Mouse (Mus musculus) CD4-positive helper T cell, adult 2 months (primary cell): Measurements from ENCODE around the gene Pnkd.
"Not testable (repeated sequence)": the region's sequence is repeated elsewhere in the genome, so short reads cannot be mapped to it uniquely, and the experiment has no call there.

Experiments
- DNase-seq: peaks from one replicate; pipeline ENCODE4 v3.0.0-alpha.2; 2012; ENCODE audit warnings: low read depth, missing footprints, low spot score

The Pnkd gene

GRCm38 (mm10) chr1:74387386-74387988 is 102.8 kb downstream of the Pnkd start:
- DNase-seq: no peak

GRCm38 (mm10) chr1:74388398-74388920 is 103.7 kb downstream of the Pnkd start:
- DNase-seq: no peak

DNA sequence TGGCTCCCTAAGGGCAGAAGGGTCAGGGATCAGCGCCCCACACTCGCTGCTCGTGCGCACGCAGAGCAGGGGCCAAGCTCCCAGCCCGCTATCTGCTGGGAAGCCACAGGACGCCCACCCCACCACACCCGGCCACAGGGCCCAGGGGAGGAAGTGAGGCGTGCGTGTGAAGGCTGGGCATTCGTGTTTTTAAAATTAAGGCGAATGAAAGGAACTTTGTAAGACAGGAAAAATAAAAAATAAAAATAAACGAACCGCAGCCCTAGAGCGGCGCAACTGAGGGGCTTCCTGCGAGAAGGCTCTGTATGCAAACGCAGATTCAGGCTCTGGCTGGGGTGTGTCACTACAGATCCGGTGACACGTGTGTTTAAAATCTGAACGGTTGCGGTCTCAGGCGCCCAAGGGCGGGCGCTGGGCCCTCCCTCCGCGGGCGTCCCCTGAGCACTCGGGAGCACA is 105.1 kb downstream of the Pnkd start:
- peak; percentile 80 for DNase-seq

GRCm38 (mm10) chr1:74390287-74390906 is 105.7 kb downstream of the Pnkd start:
- DNase-seq: peak; percentile 85

DNA sequence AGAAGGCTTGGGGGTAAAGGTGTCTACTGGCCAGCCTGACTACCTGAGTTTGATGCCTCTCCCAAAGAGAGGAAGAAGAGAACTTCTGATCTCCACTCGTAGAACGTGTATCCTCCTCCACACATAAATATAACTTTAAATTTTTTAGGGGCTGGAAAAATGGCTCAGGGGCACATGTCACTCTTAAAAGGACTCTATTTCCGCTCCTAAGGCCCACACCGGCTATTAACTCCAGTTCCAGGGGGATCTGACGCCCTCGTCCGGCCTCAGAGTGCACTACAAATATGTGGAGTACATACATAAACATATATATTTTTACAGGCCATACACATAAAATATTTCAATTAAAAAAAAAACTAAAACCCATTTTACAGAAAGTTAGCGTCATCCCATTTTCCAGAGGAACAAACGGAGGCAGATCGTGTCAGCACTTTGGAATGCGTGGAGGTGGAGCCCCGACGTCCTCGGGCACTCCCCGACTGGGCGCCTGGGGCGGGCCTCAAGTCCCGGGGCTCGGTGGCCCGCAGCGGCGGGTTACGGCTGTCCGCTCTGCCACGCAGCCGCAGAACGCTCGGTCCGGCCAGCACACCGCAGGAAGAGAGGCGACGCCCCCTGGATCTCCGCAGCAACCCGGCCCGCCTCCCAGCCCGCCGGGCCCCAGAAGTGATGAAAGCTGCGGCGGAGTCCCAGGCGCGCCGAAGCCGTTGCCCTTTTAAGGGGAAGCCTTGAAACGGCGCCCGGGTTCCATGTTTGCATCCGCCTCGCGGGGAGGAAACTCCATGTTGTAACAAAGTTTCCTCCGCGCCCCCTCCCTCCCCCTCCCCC is 106.4 kb downstream of the Pnkd start, which contains the start of gene Ctdsp1:
Ctdsp1 (plus strand) TSS at position 586 of the 825 bp plus-strand sequence.
- DNase-seq: peak; percentile 94

GRCm38 (mm10) chr1:74391844-74392441 is 107.2 kb downstream of the Pnkd start:
- peak; percentile 74 for DNase-seq

DNA sequence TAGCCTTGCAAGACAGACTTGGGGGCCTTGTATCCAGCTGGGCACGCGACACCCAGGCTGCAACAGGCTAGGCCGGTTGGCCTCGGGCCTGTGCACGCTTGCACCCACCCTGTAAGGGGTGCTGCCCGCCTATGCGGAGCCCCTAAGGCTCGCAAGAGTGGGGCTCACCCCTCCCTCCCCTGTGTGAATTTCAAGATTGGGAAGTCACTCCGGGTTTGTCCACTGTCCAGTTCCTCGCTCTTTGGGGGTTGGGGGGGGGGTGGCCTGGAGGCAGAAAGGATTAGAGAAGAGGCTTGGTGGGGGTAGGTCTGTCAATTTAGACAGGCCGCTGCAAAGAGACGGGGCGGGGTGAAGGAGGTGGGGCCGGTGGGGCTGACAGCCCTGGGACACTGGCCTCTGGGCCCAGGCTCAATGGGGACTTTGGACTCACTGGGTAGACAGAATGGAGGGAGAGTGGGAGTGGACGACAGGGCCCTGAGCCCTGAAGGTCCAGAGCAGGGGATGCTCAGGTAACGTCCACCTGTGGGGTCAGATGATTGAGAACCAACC is 107.8 kb downstream of the Pnkd start:
- DNase-seq: no peak

DNA sequence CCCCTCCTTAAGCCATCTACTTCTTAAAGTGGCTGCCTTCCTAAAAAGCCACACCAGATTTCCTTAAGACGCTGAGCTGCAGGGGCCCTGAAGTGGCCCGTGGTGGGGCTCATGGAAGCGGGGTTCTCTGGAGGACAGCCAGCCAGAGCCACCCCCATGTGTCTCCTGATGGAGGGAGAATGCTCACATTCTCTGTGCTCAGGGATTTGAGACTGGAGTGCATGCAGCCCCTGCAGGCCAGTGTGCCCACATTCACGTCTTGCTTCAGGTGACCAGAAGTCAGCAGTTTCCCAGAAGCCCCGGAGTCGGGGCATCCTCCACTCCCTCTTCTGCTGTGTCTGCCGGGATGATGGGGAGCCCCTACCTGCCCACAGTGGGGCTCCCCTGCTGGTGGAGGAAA is 108.3 kb downstream of the Pnkd start:
- DNase-seq: no peak

GRCm38 (mm10) chr1:74393697-74394096 is 109.0 kb downstream of the Pnkd start:
- no peak for DNase-seq

DNA sequence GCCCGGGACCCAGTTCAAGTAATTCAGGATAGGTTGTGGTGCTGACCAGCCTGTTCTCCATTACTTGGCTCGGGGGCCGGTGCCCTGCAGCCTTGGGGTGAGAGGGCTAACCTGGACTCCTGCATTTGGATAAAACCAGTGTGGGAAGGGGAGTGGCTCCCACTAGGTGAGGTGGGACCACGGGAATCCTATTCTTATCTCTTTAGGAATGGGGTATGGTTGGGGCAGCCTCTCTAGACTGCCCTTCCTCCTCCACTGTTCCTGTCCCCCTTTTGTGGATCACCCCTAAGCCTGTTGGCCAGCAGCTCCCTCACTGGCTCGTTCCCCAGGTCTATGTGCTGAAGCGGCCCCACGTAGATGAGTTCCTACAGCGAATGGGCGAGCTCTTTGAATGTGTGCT is 109.6 kb downstream of the Pnkd start:
- no peak for DNase-seq

DNA sequence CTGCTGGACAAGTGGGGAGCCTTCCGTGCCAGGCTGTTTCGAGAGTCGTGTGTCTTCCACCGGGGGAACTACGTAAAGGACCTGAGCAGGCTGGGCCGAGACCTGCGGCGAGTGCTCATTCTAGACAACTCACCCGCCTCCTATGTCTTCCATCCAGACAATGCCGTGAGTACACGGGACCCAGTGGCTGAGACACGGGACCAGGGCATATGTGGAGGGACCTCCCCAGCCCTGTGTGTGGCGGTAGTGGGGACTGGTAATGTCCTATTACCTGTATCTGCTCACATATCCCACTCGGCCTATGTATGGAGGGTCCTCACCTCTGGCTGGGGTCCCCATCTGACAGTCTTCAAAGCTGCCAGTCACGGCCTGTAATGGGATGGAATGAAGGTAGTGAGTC is 110.1 kb downstream of the Pnkd start:
- DNase-seq: no peak

DNA sequence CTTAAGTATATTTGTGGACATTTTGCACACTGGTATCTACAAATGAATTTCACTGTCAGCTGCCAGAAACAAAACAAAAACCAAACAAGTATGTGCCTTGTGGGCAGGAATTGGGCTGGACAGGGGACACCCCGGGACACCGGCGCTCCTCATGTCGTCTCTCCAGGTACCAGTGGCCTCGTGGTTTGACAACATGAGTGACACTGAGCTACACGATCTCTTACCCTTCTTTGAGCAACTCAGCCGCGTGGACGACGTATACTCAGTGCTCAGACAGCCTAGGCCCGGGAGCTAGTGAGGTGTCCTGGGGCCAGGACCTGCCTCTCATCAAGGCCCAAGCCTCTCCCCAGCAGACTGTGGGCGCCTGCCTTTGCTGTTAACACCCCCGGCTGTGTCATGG is 110.6 kb downstream of the Pnkd start:
- no peak for DNase-seq

DNA sequence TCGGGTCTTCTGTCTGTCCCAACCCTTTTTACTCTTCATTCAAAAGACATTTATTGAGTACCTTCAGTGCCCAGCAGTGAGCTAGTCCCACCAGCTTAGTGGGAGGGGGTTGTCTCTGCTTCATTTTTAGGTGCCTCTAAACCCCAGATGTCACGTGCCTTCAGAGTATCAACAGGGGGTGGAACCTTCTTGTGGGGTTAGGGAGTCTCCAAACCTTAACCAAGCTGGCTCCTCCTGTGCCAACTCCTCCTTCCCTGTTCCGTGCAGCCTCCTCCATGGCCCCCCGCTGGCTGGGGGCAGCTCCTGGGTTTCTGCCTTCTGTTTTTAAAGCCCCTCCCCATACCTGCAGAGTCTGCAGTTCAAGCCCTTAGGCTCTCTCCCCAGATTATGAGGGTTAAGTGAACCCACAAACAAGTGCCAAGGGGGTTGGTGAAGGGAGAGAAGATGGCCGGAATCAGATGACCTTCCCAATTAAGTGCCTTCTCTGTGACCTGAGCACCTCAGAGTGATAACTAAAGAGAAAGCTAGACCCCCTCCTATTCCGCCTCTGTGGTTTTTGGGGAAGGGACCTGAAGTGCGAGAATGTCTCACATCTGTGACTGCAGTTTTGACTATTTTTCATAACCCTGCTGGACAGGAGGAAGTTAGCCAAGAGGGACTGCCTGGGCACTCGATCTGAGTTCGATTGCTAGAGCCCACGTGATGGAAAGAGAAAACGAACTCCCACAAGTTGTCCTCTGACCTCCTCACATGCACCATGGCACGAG is 111.9 kb downstream of the Pnkd start:
- not testable (repeated sequence) for DNase-seq

GRCm38 (mm10) chr1:74397268-74397918 is 112.7 kb downstream of the Pnkd start:
- peak; percentile 91 for DNase-seq

GRCm38 (mm10) chr1:74397919-74398451 is 113.3 kb downstream of the Pnkd start:
- DNase-seq: peak; percentile 83

DNA sequence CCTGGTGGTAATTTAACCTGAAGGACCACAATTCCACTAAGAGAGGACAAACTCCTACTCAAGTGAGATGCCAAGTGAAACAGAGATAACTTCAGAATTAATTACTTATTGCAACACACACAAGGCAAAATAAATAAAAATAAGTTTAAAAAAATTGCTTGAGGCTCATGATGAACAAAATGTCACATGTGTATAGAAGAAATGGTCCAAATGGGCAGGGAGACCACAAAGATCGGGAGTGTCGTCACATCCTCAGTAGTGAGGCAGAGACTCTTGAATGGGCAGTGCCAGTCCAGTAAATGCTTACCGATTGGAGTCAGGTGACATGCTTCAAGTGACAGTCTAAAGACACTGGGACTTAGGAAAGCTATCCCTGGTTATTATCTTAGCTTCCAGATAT is 115.8 kb downstream of the Pnkd start:
- no peak for DNase-seq

- DNase-seq: no peak
Observed at GRCm38 (mm10) chr1:74401015-74401702, 116.4 kb downstream of the Pnkd start.
